Mouse (Mus musculus): ENCODE measurements around the gene Gm28308. TPM values are rescaled to one million over a fixed set of nuclear protein-coding genes. Genes with fewer than 3 reads are reported as not detected.

Gene Gm28308
- polyA plus RNA-seq, 1 experiment from 2014 or later, result not detected

GRCm38 (mm10) chr6:52228475-52229465 is 15.6 kb upstream of the Gm28308 start:
- peak overlapping the region; percentile 60 for H3K9ac ChIP-seq (ENCODE audit: low read depth, low read length)
- H3K9me3 ChIP-seq (ENCODE audit: control insufficient read depth, low read length), result no peaks in the 10 kb centered on the region
- no peaks in the 10 kb centered on the region for H3K4me1 ChIP-seq (ENCODE audit: control insufficient read depth, insufficient read depth, low read length)
- peaks cover 78% of the 10 kb centered on the region for H3K27me3 ChIP-seq (replicated peaks; ENCODE audit: control insufficient read depth, insufficient read depth, low read length)
- H3K4me2 ChIP-seq (ENCODE audit: low read depth, low read length), result peak overlapping the region; percentile 25; the same call in 1 of the 2 replicates
- no peaks in the 10 kb centered on the region for H3K36me3 ChIP-seq (ENCODE audit: control insufficient read depth, insufficient read depth, low read length)
- peak overlapping the region; percentile 37; the same call in 1 of the 2 replicates for H3K27ac ChIP-seq (ENCODE audit: low read length)
- no peak for ATAC-seq
- 3% methylated on average over 38 of the region's 38 CpGs for WGBS
- H3K4me3 ChIP-seq (ENCODE audit: low read length), result peak overlapping the region; percentile 32

DNA sequence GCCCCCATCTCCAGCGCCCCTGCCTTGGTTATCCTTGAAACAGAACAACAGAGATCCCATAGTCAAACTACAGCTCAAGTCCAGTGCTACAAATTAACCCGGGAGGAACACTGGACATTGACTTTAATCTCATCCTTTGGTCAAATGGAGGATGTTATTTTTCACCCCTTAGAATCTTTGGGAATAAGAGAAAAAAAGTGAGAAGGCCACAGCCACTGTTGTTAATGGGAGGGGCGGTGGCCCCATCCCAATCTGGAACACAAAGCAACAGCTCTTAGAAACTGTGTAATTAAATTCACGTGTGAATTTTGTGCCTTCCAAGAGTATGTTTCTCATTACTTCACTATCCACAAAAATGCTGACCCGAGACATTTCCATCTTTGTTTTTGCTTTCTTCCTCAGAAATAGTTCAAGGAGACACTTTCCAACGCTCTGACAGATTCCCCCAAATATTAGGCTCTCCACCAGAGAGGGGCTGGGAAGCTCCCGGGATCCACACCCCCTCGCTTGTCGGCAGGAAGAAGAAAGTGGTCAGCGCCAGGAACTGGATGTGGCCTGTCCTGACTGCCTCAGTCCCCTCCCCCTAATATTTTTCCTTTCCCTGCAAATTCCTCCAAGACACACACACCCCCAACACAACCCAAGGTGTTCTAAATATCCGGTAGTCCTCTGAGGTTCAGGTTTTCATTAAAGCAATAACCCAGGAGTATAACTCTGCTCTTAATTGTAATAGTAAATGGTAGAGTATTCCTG is 14.5 kb upstream of the Gm28308 start:
- 7% methylated on average over 11 of the region's 11 CpGs for WGBS
- Histone ChIP-seq H3K4me2 (ENCODE audit: low read depth, low read length) (no peak overlapping the region), H3K4me1 (ENCODE audit: control insufficient read depth, insufficient read depth, low read length) (no peaks in the 10 kb centered on the region), H3K9ac (ENCODE audit: low read depth, low read length) (no peak overlapping the region), H3K27me3 (replicated peaks; ENCODE audit: control insufficient read depth, insufficient read depth, low read length) (peaks cover 75% of the 10 kb centered on the region), H3K4me3 (ENCODE audit: low read length) (no peak overlapping the region), H3K27ac (ENCODE audit: low read length) (no peak overlapping the region), H3K36me3 (ENCODE audit: control insufficient read depth, insufficient read depth, low read length) (no peaks in the 10 kb centered on the region), H3K9me3 (ENCODE audit: control insufficient read depth, low read length) (no peaks in the 10 kb centered on the region)
- no peak for ATAC-seq

DNA sequence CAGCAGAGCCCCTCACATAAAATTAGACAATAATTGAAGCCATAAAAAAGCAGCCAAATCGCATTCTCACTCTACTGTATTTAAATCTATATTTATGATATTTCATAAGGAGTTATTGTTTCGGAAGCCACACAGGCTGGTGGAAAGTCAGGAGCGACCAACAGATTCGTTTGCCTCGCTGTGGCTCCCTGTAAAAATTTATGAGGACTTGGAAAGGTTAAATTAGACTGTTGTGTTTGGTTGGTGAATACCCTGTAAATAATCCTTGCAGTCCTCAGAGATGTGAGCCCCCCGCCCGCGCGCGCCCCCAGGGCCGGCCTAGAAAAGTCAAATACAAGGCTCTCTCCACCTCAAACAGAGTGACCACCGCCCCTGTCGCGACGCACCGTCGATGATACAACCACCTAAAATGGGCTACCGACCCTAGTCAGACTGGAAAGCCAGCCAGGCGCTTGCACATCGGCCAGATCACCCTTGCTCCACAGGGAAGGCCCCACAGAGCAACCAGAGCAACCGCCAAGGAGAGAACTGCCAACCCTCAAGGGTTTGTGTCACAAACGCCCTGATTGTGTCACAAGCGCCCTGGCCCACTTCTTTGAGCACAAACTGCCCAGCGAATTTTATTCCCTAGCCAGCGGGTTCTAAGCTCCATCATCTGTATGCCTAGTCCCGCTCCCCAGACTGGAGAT is 13.6 kb upstream of the Gm28308 start:
- peak overlapping the region; percentile 27; the same call in 1 of the 2 replicates for H3K4me2 ChIP-seq (ENCODE audit: low read depth, low read length)
- H3K9me3 ChIP-seq (ENCODE audit: control insufficient read depth, low read length), result no peaks in the 10 kb centered on the region
- ATAC-seq, result no peak
- peaks cover 80% of the 10 kb centered on the region for H3K27me3 ChIP-seq (replicated peaks; ENCODE audit: control insufficient read depth, insufficient read depth, low read length)
- H3K27ac ChIP-seq (ENCODE audit: low read length), result peak overlapping the region; percentile 45
- 5% methylated on average over 26 of the region's 26 CpGs for WGBS
- H3K4me3 ChIP-seq (ENCODE audit: low read length), result peak overlapping the region; percentile 38; the same call in 1 of the 2 replicates
- peak overlapping the region; percentile 24; the same call in 1 of the 2 replicates for H3K9ac ChIP-seq (ENCODE audit: low read depth, low read length)
- no peaks in the 10 kb centered on the region for H3K36me3 ChIP-seq (ENCODE audit: control insufficient read depth, insufficient read depth, low read length)
- peaks cover 1% of the 10 kb centered on the region; the same call in 1 of the 2 replicates for H3K4me1 ChIP-seq (ENCODE audit: control insufficient read depth, insufficient read depth, low read length)

GRCm38 (mm10) chr6:52225612-52226568 is 12.8 kb upstream of the Gm28308 start:
- Histone ChIP-seq H3K36me3 (ENCODE audit: control insufficient read depth, insufficient read depth, low read length) (no peaks in the 10 kb centered on the region), H3K9ac (ENCODE audit: low read depth, low read length) (peak overlapping the region; percentile 55), H3K4me2 (ENCODE audit: low read depth, low read length) (peak overlapping the region; percentile 40), H3K4me1 (ENCODE audit: control insufficient read depth, insufficient read depth, low read length) (peaks cover 6% of the 10 kb centered on the region; the same call in 1 of the 2 replicates), H3K27me3 (replicated peaks; ENCODE audit: control insufficient read depth, insufficient read depth, low read length) (peaks cover 82% of the 10 kb centered on the region), H3K9me3 (ENCODE audit: control insufficient read depth, low read length) (no peaks in the 10 kb centered on the region), H3K27ac (ENCODE audit: low read length) (no peak overlapping the region), H3K4me3 (ENCODE audit: low read length) (peak overlapping the region; percentile 38)
- no peak for ATAC-seq
- 2% methylated on average over 69 of the region's 69 CpGs for WGBS

- no peaks in the 10 kb centered on the region for H3K36me3 ChIP-seq (ENCODE audit: control insufficient read depth, insufficient read depth, low read length)
- H3K4me3 ChIP-seq (ENCODE audit: low read length), result peak overlapping the region; percentile 38
- no peak for ATAC-seq
- H3K9ac ChIP-seq (ENCODE audit: low read depth, low read length), result peak overlapping the region; percentile 55
- peaks cover 6% of the 10 kb centered on the region; the same call in 1 of the 2 replicates for H3K4me1 ChIP-seq (ENCODE audit: control insufficient read depth, insufficient read depth, low read length)
- no peak overlapping the region for H3K27ac ChIP-seq (ENCODE audit: low read length)
- H3K9me3 ChIP-seq (ENCODE audit: control insufficient read depth, low read length), result no peaks in the 10 kb centered on the region
- peak overlapping the region; percentile 40 for H3K4me2 ChIP-seq (ENCODE audit: low read depth, low read length)
- peaks cover 84% of the 10 kb centered on the region for H3K27me3 ChIP-seq (replicated peaks; ENCODE audit: control insufficient read depth, insufficient read depth, low read length)
- WGBS, result 5% methylated on average over 33 of the region's 36 CpGs
Observed at GRCm38 (mm10) chr6:52224895-52225611, 11.9 kb upstream of the Gm28308 start.

- peak overlapping the region; percentile 40 for H3K4me2 ChIP-seq (ENCODE audit: low read depth, low read length)
- WGBS, result 12% methylated on average over 24 of the region's 24 CpGs
- peaks cover 6% of the 10 kb centered on the region; the same call in 1 of the 2 replicates for H3K4me1 ChIP-seq (ENCODE audit: control insufficient read depth, insufficient read depth, low read length)
- no peaks in the 10 kb centered on the region for H3K9me3 ChIP-seq (ENCODE audit: control insufficient read depth, low read length)
- H3K27ac ChIP-seq (ENCODE audit: low read length), result no peak overlapping the region
- H3K4me3 ChIP-seq (ENCODE audit: low read length), result peak overlapping the region; percentile 38
- H3K9ac ChIP-seq (ENCODE audit: low read depth, low read length), result no peak overlapping the region
- H3K36me3 ChIP-seq (ENCODE audit: control insufficient read depth, insufficient read depth, low read length), result no peaks in the 10 kb centered on the region
- ATAC-seq, result no peak
- peaks cover 85% of the 10 kb centered on the region for H3K27me3 ChIP-seq (replicated peaks; ENCODE audit: control insufficient read depth, insufficient read depth, low read length)
Observed at GRCm38 (mm10) chr6:52223939-52224760, 11.0 kb upstream of the Gm28308 start.

DNA sequence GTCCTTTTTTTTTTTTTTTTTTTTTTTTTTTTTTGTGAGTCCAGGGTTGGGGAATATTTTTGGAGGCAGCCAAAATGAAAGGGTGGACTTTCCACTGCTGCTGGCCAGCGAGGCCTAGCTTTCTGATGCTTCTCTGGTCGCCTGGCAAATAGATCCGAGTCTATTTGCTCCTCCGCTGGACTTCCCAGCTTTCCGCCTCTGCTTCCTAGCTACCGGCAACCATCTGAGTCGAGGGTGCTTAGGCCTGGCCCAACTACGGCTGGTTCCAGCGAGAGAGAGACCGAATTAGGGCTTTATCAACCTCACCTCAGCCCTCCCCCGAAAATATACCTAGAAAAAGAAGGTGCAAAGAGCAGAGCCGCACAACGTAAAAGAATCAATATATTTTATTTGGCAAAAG is 9.6 kb upstream of the Gm28308 start:
- peak overlapping the region; percentile 33; the same call in 1 of the 2 replicates for H3K9ac ChIP-seq (ENCODE audit: low read depth, low read length)
- no peak for ATAC-seq
- peaks cover 86% of the 10 kb centered on the region for H3K27me3 ChIP-seq (replicated peaks; ENCODE audit: control insufficient read depth, insufficient read depth, low read length)
- no peak overlapping the region for H3K27ac ChIP-seq (ENCODE audit: low read length)
- 38% methylated on average over 13 of the region's 13 CpGs for WGBS
- no peaks in the 10 kb centered on the region for H3K9me3 ChIP-seq (ENCODE audit: control insufficient read depth, low read length)
- peak overlapping the region; percentile 12; the same call in 1 of the 2 replicates for H3K4me3 ChIP-seq (ENCODE audit: low read length)
- H3K36me3 ChIP-seq (ENCODE audit: control insufficient read depth, insufficient read depth, low read length), result no peaks in the 10 kb centered on the region
- peaks cover 6% of the 10 kb centered on the region; the same call in 1 of the 2 replicates for H3K4me1 ChIP-seq (ENCODE audit: control insufficient read depth, insufficient read depth, low read length)
- peak overlapping the region; percentile 30; the same call in 1 of the 2 replicates for H3K4me2 ChIP-seq (ENCODE audit: low read depth, low read length)
